Mouse (Mus musculus) cerebellum, adult 2 months (tissue): ENCODE results near the gene Bri3bp. TPM values are rescaled to one million over a fixed set of nuclear protein-coding genes. Genes with fewer than 3 reads are reported as not detected.
"Not testable (repeated sequence)": the region's sequence is repeated elsewhere in the genome, so short reads cannot be mapped to it uniquely, and the experiment has no call there.

ENCODE experiments used
- DNase-seq, 2 experiments: peaks; one replicate each; pipeline ENCODE4 v3.0.0; 2021
- H3K27ac ChIP-seq: fragments of 200-500 bp; 2 replicates; pipeline ENCODE4 v1.5.1; 2012; ENCODE audit warnings: low read length, control low read depth, inconsistent platforms; ENCODE audit not compliant: insufficient read depth
- H3K27me3 ChIP-seq: fragments of 200-500 bp; 2 replicates; pipeline ENCODE4 v1.6.1; 2012; ENCODE audit warnings: inconsistent platforms, mild to moderate bottlenecking, low read length, moderate library complexity; ENCODE audit not compliant: control insufficient read depth, insufficient read depth
- H3K4me1 ChIP-seq: fragments of 200-500 bp; 2 replicates; pipeline ENCODE4 v1.6.1; 2011; ENCODE audit warnings: low read length; ENCODE audit not compliant: control insufficient read depth, insufficient read depth
- H3K4me3 ChIP-seq: fragments of 200-500 bp; replicated peaks from 2 replicates; pipeline ENCODE3; 2011; ENCODE audit warnings: mild to moderate bottlenecking, low read depth, low read length, control low read depth; ENCODE audit not compliant: insufficient read depth
- CTCF ChIP-seq: fragments of 200-500 bp; IDR thresholded peaks from 2 replicates; pipeline ENCODE4 v1.5.1; 2011; ENCODE audit warnings: low read depth, mild to moderate bottlenecking, control low read depth, low read length, moderate library complexity, borderline replicate concordance; ENCODE audit not compliant: insufficient read depth
- POLR2A ChIP-seq: fragments of 200-500 bp; IDR thresholded peaks from 2 replicates; pipeline ENCODE4 v1.6.1; 2011; ENCODE audit warnings: low read length, control low read depth, borderline replicate concordance; ENCODE audit not compliant: insufficient read depth
- WGBS: fragments of 180-500 bp; shearing (Covaris S2); methylation state at CpG from one replicate; pipeline ENCODE4 v1.1.7; 2018; 5-methylcytosine and 5-hydroxymethylcytosine counted together
- polyA plus RNA-seq: library from polyadenylated mRNA; depleted of rRNA; stranded (reverse); fragments of >200 nt; gene quantifications from 2 replicates; pipeline ENCODE4 v1.2.3, GENCODE M21; 2012

Bri3bp gene
- polyA plus RNA-seq, 1 experiment, result 39.1 TPM

- Histone ChIP-seq H3K4me1 (peaks cover 31% of the 10 kb centered on the region), H3K27me3 (no peaks in the 10 kb centered on the region), H3K27ac (no peak overlapping the region), H3K4me3 (no peak overlapping the region)
- TF ChIP-seq POLR2A (no peak), CTCF (no peak)
- 90% methylated on average over 7 of the region's 7 CpGs for WGBS
- DNase-seq, result no peak
Observed at GRCm38 (mm10) chr5:125482474-125482873, 41.1 kb downstream of the Bri3bp start.

GRCm38 (mm10) chr5:125483712-125484611 lies 42.6 kb downstream of the Bri3bp start:
- WGBS, result 83% methylated on average over 6 of the region's 6 CpGs
- no peak for DNase-seq
- TF ChIP-seq POLR2A (no peak), CTCF (no peak)
- Histone ChIP-seq H3K27me3 (no peaks in the 10 kb centered on the region), H3K27ac (no peak overlapping the region), H3K4me3 (no peak overlapping the region), H3K4me1 (peaks cover 31% of the 10 kb centered on the region)

- DNase-seq, result no peak
- Histone ChIP-seq H3K4me3 (no peak overlapping the region), H3K27ac (no peak overlapping the region), H3K4me1 (peaks cover 27% of the 10 kb centered on the region), H3K27me3 (no peaks in the 10 kb centered on the region)
- 74% methylated on average over 4 of the region's 4 CpGs for WGBS
- TF ChIP-seq CTCF (no peak), POLR2A (no peak)
Observed at GRCm38 (mm10) chr5:125485031-125485778, 43.8 kb downstream of the Bri3bp start.

GRCm38 (mm10) chr5:125486088-125486487 lies 44.7 kb downstream of the Bri3bp start:
- peaks cover 35% of the 10 kb centered on the region for H3K4me1 ChIP-seq
- no peaks in the 10 kb centered on the region for H3K27me3 ChIP-seq
- no peak overlapping the region for H3K27ac ChIP-seq
- no peak overlapping the region for H3K4me3 ChIP-seq
- 13% methylated on average over 1 of the region's 1 CpGs for WGBS
- no peak for TF ChIP-seq CTCF
- no peak for TF ChIP-seq POLR2A
- DNase-seq, result peak in 1 of 2 experiments; percentile 58

DNA sequence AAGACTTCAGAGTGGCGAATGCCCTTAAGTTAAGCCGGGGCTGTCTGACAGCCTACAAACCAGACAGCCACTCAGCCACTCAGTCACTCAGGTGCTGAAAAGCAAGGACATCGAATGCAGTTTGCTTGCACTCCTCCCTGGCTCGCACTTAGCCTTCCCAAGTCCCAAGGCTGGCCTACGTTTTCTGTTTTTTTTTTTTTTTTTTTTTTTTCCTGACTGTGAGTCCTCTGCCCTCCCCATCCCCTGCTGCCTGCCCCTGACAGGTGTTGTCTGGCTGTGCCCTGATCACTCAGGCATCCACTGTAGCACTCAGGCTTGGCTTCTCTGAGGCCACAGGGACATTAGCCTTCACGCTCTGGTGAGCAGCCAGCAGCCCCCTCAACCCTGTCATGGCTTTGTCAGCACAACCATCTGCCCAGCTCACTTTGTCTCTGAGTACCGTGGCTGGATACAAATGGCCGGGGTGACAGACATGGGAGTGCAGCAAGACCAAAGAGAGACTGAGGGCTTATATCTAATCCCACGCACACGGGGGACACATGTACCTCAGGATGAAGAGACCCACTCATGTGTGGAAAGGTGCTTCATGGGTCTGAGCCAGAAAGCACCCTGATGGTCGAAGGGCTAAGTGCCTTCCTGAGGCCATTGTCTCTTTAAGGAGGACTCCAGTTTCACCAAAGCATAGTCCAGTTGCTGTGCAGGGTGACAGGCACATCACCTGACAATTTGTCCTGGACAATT lies 46.2 kb downstream of the Bri3bp start:
- 18% methylated on average over 11 of the region's 11 CpGs for WGBS
- Histone ChIP-seq H3K4me1 (peaks cover 40% of the 10 kb centered on the region), H3K4me3 (no peak overlapping the region), H3K27ac (peak overlapping the region; percentile 45), H3K27me3 (no peaks in the 10 kb centered on the region)
- no peak for TF ChIP-seq POLR2A
- no peak for TF ChIP-seq CTCF
- peak; percentile 66 to 81 for DNase-seq

GRCm38 (mm10) chr5:125488116-125488455 lies 46.7 kb downstream of the Bri3bp start:
- Histone ChIP-seq H3K4me1 (peaks cover 42% of the 10 kb centered on the region), H3K27ac (no peak overlapping the region), H3K27me3 (no peaks in the 10 kb centered on the region), H3K4me3 (no peak overlapping the region)
- TF ChIP-seq POLR2A, result no peak
- peak; percentile 26; the same call in 1 of the 2 replicates for TF ChIP-seq CTCF
- 41% methylated on average over 4 of the region's 4 CpGs for WGBS
- DNase-seq, result no peak

- H3K27ac ChIP-seq, H3K4me3 ChIP-seq, DNase-seq, H3K27me3 ChIP-seq: not testable (repeated sequence)
- WGBS, result 90% methylated on average over 5 of the region's 5 CpGs
- peaks cover 43% of the 10 kb centered on the region for H3K4me1 ChIP-seq
Observed at GRCm38 (mm10) chr5:125488953-125489352, 47.6 kb downstream of the Bri3bp start.
